Mouse (Mus musculus) forebrain, embryonic 14.5 days (tissue): ENCODE measurements around the gene Rab26. TPM values are rescaled to one million over a fixed set of nuclear protein-coding genes. Genes with fewer than 3 reads are reported as not detected.

Experiments
- ATAC-seq: fragments of 200-750 bp; cut with Nextera tagmentation; 2 replicates; pipeline ENCODE4 v1.8.0; 2017; ENCODE audit warnings: mild to moderate bottlenecking, moderate library complexity
- DNase-seq: peaks from one replicate; pipeline ENCODE4 v3.0.0-alpha.2; 2015; ENCODE audit warnings: low spot score
- H3K27ac ChIP-seq: fragments of 300-500 bp; sonication (generic); 2 replicates; pipeline ENCODE4 v1.5.1; 2014; ENCODE audit warnings: low read depth, mild to moderate bottlenecking, control low read depth, low read length, moderate library complexity
- H3K27me3 ChIP-seq: fragments of 300-500 bp; sonication (generic); replicated peaks from 2 replicates; pipeline ENCODE4 v1.6.1; 2014; ENCODE audit warnings: low read length, control low read depth, mixed read lengths; ENCODE audit not compliant: control insufficient read depth, insufficient read depth
- H3K36me3 ChIP-seq: fragments of 300-500 bp; sonication (generic); 2 replicates; pipeline ENCODE4 v1.6.1; 2014; ENCODE audit warnings: low read length, control low read depth; ENCODE audit not compliant: control insufficient read depth, insufficient read depth
- H3K4me1 ChIP-seq: fragments of 300-500 bp; sonication (generic); 2 replicates; pipeline ENCODE4 v1.6.1; 2014; ENCODE audit warnings: antibody characterized with exemption, low read length, control low read depth; ENCODE audit not compliant: control insufficient read depth, insufficient read depth
- H3K4me2 ChIP-seq: fragments of 300-500 bp; sonication (generic); 2 replicates; pipeline ENCODE4 v1.6.1; 2014; ENCODE audit warnings: mild to moderate bottlenecking, control low read depth, low read length
- H3K4me3 ChIP-seq: fragments of 300-500 bp; sonication (generic); 2 replicates; pipeline ENCODE4 v1.5.1; 2014; ENCODE audit warnings: low read depth, low read length, control low read depth
- H3K9ac ChIP-seq: fragments of 300-500 bp; sonication (generic); 2 replicates; pipeline ENCODE4 v1.6.1; 2014; ENCODE audit warnings: mild to moderate bottlenecking, low read length, control low read depth, moderate library complexity
- H3K9me3 ChIP-seq: fragments of 300-500 bp; sonication (generic); replicated peaks from 2 replicates; pipeline ENCODE4 v1.6.1; 2016; ENCODE audit warnings: low read length, control low read depth, mixed read lengths; ENCODE audit not compliant: control insufficient read depth
- WGBS: fragments of 180-500 bp; shearing (Covaris S2); extraction: QIAGEN DNeasy Blood & Tissue Kit; methylation state at CpG from one replicate; pipeline ENCODE4 v1.1.7; 2014; 5-methylcytosine and 5-hydroxymethylcytosine counted together
- polyA plus RNA-seq: library from polyadenylated mRNA; unstranded; fragments of >200 nt; fragmentation: Nextera tagmentation; extraction: Ambion mirVana; gene quantifications from 2 replicates; pipeline ENCODE4 v1.2.1, GENCODE M21; 2014

Gene Rab26
- polyA plus RNA-seq, 1 experiment from 2014 or later: 4.0 TPM

- under 1% methylated on average over 64 of the region's 72 CpGs for WGBS
- DNase-seq: peak; percentile 99
- H3K36me3 ChIP-seq: no peaks in the 10 kb centered on the region
- H3K4me3 ChIP-seq: peak within 1 kb of the TSS; percentile 63
- peak; percentile 96 for ATAC-seq
- peak within 1 kb of the TSS; percentile 88 for H3K27ac ChIP-seq
- H3K9ac ChIP-seq: peak within 1 kb of the TSS; percentile 94
- H3K9me3 ChIP-seq: no peaks in the 10 kb centered on the region
- peaks cover 22% of the 10 kb centered on the region for H3K4me1 ChIP-seq
- H3K27me3 ChIP-seq: 0 out of 2 replicates have a peak, but pooled peaks cover 12% of the 10 kb centered on the region
- H3K4me2 ChIP-seq: peak within 1 kb of the TSS; percentile 62
Measured at GRCm38 (mm10) chr17:24549618-24550415, 15.8 kb upstream of the Rab26 start, which contains the start of gene Pkd1. Gene Pkd1 (plus strand): TSS chr17:24549834.

GRCm38 (mm10) chr17:24548921-24549617 lies 15.1 kb upstream of the Rab26 start:
- Histone ChIP-seq H3K9ac (peak overlapping the region; percentile 37; the same call in 1 of the 2 replicates), H3K27me3 (0 out of 2 replicates have a peak, but pooled peaks cover 12% of the 10 kb centered on the region), H3K4me1 (peaks cover 22% of the 10 kb centered on the region), H3K4me2 (peak overlapping the region; percentile 62), H3K36me3 (no peaks in the 10 kb centered on the region), H3K27ac (no peak overlapping the region), H3K4me3 (peak overlapping the region; percentile 63), H3K9me3 (no peaks in the 10 kb centered on the region)
- 4% methylated on average over 23 of the region's 23 CpGs for WGBS
- peak; percentile 40 for DNase-seq
- ATAC-seq: no peak

GRCm38 (mm10) chr17:24548435-24548834 lies 14.4 kb upstream of the Rab26 start:
- no peak overlapping the region for H3K9ac ChIP-seq
- H3K27me3 ChIP-seq: 0 out of 2 replicates have a peak, but pooled peaks cover 12% of the 10 kb centered on the region
- peaks cover 22% of the 10 kb centered on the region for H3K4me1 ChIP-seq
- H3K9me3 ChIP-seq: no peaks in the 10 kb centered on the region
- ATAC-seq (no peak), DNase-seq (no peak)
- no peak overlapping the region for H3K27ac ChIP-seq
- H3K36me3 ChIP-seq: no peaks in the 10 kb centered on the region
- WGBS: 17% methylated on average over 9 of the region's 9 CpGs
- no peak overlapping the region for H3K4me3 ChIP-seq
- H3K4me2 ChIP-seq: peak overlapping the region; percentile 62

GRCm38 (mm10) chr17:24546234-24546633 lies 12.2 kb upstream of the Rab26 start:
- H3K4me3 ChIP-seq: no peak overlapping the region

GRCm38 (mm10) chr17:24545247-24545646 lies 11.2 kb upstream of the Rab26 start:
- Histone ChIP-seq H3K27ac (no peak overlapping the region), H3K4me3 (no peak overlapping the region), H3K4me2 (no peak overlapping the region), H3K9me3 (no peaks in the 10 kb centered on the region), H3K4me1 (peaks cover 7% of the 10 kb centered on the region; the same call in 1 of the 2 replicates), H3K36me3 (no peaks in the 10 kb centered on the region), H3K27me3 (0 out of 2 replicates have a peak, but pooled peaks cover 12% of the 10 kb centered on the region), H3K9ac (no peak overlapping the region)
- ATAC-seq (no peak), DNase-seq (no peak)
- WGBS: 92% methylated on average over 2 of the region's 2 CpGs

More at GRCm38 (mm10) chr17:24546234-24546633, 12.2 kb upstream of the Rab26 start:
- 82% methylated on average over 3 of the region's 3 CpGs for WGBS
- no peak overlapping the region for H3K9ac ChIP-seq
- H3K4me1 ChIP-seq: peaks cover 11% of the 10 kb centered on the region; the same call in 1 of the 2 replicates
- no peak for ATAC-seq
- no peaks in the 10 kb centered on the region for H3K9me3 ChIP-seq
- no peak overlapping the region for H3K27ac ChIP-seq
- no peak overlapping the region for H3K4me2 ChIP-seq
- DNase-seq: no peak
- 0 out of 2 replicates have a peak, but pooled peaks cover 12% of the 10 kb centered on the region for H3K27me3 ChIP-seq
- no peaks in the 10 kb centered on the region for H3K36me3 ChIP-seq

GRCm38 (mm10) chr17:24544613-24545012 lies 10.6 kb upstream of the Rab26 start:
- DNase-seq (peak; percentile 37), ATAC-seq (no peak)
- no peak overlapping the region for H3K9ac ChIP-seq
- H3K36me3 ChIP-seq: no peaks in the 10 kb centered on the region
- H3K27me3 ChIP-seq: 0 out of 2 replicates have a peak, but pooled peaks cover 12% of the 10 kb centered on the region
- WGBS: 27% methylated on average over 12 of the region's 12 CpGs
- no peak overlapping the region for H3K4me3 ChIP-seq
- no peaks in the 10 kb centered on the region for H3K9me3 ChIP-seq
- peak overlapping the region; percentile 28 for H3K4me2 ChIP-seq
- peaks cover 7% of the 10 kb centered on the region; the same call in 1 of the 2 replicates for H3K4me1 ChIP-seq
- H3K27ac ChIP-seq: no peak overlapping the region

GRCm38 (mm10) chr17:24540375-24540774 lies 6.4 kb upstream of the Rab26 start:
- DNase-seq (peak; percentile 71), ATAC-seq (no peak; the same call in 1 of the 2 replicates)
- H3K27ac ChIP-seq: no peak overlapping the region
- 3% methylated on average over 3 of the region's 3 CpGs for WGBS
- peaks cover 8% of the 10 kb centered on the region for H3K4me1 ChIP-seq
- H3K4me2 ChIP-seq: no peak overlapping the region
- H3K27me3 ChIP-seq: no peaks in the 10 kb centered on the region
- H3K9me3 ChIP-seq: no peaks in the 10 kb centered on the region
- no peak overlapping the region for H3K4me3 ChIP-seq
- no peak overlapping the region for H3K9ac ChIP-seq
- no peaks in the 10 kb centered on the region for H3K36me3 ChIP-seq

- peak; percentile 54 for ATAC-seq
- Histone ChIP-seq H3K27me3 (no peaks in the 10 kb centered on the region), H3K36me3 (no peaks in the 10 kb centered on the region), H3K4me2 (no peak overlapping the region), H3K4me1 (peaks cover 8% of the 10 kb centered on the region), H3K27ac (no peak overlapping the region), H3K9me3 (no peaks in the 10 kb centered on the region), H3K9ac (no peak overlapping the region), H3K4me3 (no peak overlapping the region)
- 67% methylated on average over 8 of the region's 8 CpGs for WGBS
- DNase-seq: peak; percentile 61
Measured at GRCm38 (mm10) chr17:24538950-24539349, 4.9 kb upstream of the Rab26 start.
